Mouse (Mus musculus) ZHBTc4 (cell line): Measurements from ENCODE around the gene Slc45a1.

Experiments used
- DNase-seq: peaks from one replicate; pipeline ENCODE4 v3.0.0-alpha.2; 2011; ENCODE audit warnings: low read depth, low spot score

Slc45a1 gene

DNA sequence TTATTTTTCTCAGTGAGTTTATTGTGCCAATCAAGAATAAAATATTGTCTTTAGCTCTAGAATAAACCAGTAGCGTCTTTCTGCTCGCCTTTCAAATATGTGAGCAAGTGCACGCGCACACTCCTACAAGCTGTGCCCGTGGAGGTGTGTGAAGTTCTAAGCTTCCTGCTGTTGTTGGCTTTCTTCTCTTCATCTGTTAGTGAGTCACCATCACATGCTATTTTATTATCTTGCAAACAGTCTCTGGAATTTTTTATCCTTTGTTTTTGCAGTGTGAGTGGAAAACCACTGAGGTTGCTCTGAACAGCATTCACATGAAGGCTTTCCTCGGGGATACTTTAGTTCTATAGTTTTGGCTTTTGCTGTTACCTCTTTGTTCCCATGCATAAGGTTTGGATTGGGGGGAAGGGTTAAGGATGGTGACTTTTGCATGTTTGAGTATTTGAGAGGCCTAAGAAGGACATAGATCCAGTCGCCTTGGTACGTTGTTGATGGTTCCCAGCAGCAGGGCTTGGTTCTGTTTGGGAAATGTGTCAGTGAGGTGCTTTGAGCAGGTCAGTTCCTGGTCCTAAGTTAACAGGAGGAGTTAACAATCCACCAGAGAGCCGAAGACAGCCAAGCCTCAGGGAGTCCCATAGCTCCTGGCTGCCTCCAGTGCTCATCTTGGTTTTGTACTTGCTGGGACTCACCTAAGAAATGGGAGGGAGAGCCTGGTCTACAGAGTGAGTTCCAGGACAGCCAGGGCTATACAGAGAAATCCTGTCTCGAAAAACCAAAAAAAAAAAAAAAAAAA lies 69.8 kb downstream of the Slc45a1 start:
- peak; percentile 26 for DNase-seq
